Mouse (Mus musculus) pancreas, adult 10 weeks (tissue): ENCODE results near the gene Psmd14. TPM values are rescaled to one million over a fixed set of nuclear protein-coding genes. Genes with fewer than 3 reads are reported as not detected.

Experiments used
- polyA plus RNA-seq: library from polyadenylated mRNA; stranded (reverse); fragments of 350-450 nt; fragmentation: Illumina TruSeq; extraction: RNeasy Lipid Tissue Mini Kit (QIAGEN cat#74804); gene quantifications from one replicate; pipeline ENCODE4 v1.2.3, GENCODE M21; 2015; ENCODE audit warnings: low read depth, low replicate concordance; ENCODE audit not compliant: insufficient read depth

The Psmd14 gene
- polyA plus RNA-seq = 16.7 TPM

GRCm38 (mm10) chr2:61711108-61712040 lies at the start of gene Psmd14:
Psmd14 (plus strand) TSS chr2:61711694.

GRCm38 (mm10) chr2:61802656-61803251 lies 91.3 kb downstream of the Psmd14 start, which contains the start of gene Tbr1:
Tbr1 (plus strand) TSS chr2:61802930.

Other genes with a start within 250 kb of the Psmd14 start
- gene Tank, start 133.1 kb upstream of the Psmd14 start, polyA plus RNA-seq = 7.5 TPM
- gene Tbr1, start 91.2 kb downstream of the Psmd14 start, polyA plus RNA-seq = not detected